Mouse (Mus musculus) megakaryocyte, adult 5-6 weeks (primary cell): ENCODE data around the gene Ggta1. TPM values are rescaled to one million over a fixed set of nuclear protein-coding genes. Genes with fewer than 3 reads are reported as not detected.

Source experiments
- ATAC-seq: 2 replicates; pipeline ENCODE4 v1.8.0; 2016; ENCODE audit warnings: mild to moderate bottlenecking, inconsistent platforms; ENCODE audit not compliant: poor library complexity, severe bottlenecking
- total RNA-seq, 2 experiments: library from RNA; stranded (forward) in 1 of 2; stranded (reverse) in 1 of 2; fragments of 153-499, 151-499 nt in 1 of 2; fragments of 221-1000, 200-1000 nt in 1 of 2; gene quantifications; 2 replicates each; pipeline versions ENCODE4 v1.2.3 to v1.2.4; 2015 to 2017

Ggta1 gene
- total RNA-seq, 2 experiments from 2014 or later, result 41.7 to 71.2 TPM

- ATAC-seq, result no peak
These were observed 53.6 kb downstream of the Ggta1 start for GRCm38 (mm10) chr2:35409466-35409865.

DNA sequence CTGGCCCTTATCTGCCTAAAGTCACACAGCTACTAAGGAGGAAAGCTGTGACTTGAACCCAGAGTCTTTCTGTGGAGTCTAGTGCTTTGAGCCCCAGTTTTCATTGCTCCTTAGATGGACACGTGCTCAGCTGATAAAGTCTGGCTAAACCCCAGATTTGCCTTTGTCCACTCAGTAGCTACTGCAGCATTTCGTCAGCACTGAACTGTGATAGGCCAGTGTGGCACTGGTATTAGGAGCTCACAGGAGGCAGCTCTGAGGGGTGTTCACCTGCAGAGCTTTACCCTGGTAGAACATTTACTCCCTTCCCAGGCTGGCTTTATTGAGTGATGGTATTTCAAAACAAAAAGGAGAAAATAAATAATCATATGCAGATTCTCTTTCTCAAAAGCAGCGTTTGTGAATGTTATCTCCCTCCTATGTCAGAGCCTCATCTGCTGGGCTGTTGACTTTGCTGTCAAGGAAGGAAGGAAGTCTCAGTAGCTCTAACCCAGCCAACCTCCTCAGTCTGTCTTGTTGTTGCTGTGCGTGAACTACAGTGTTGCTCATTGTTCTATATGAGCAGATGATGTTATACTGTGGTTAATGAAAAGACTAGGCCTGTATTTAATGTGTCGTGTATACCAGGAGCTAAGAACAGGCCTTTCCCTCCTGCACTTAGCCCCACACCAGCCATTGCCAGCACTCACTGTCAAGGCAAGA is 54.5 kb downstream of the Ggta1 start:
- no peak for ATAC-seq

GRCm38 (mm10) chr2:35407878-35408277 is 55.2 kb downstream of the Ggta1 start:
- no peak for ATAC-seq

- no peak for ATAC-seq
These were observed 55.8 kb downstream of the Ggta1 start for GRCm38 (mm10) chr2:35407266-35407665.

GRCm38 (mm10) chr2:35406611-35407010 is 56.4 kb downstream of the Ggta1 start:
- ATAC-seq, result no peak

GRCm38 (mm10) chr2:35402391-35402790 is 60.6 kb downstream of the Ggta1 start:
- no peak for ATAC-seq

- no peak for ATAC-seq
These were observed 62.3 kb downstream of the Ggta1 start for GRCm38 (mm10) chr2:35400739-35401138.

DNA sequence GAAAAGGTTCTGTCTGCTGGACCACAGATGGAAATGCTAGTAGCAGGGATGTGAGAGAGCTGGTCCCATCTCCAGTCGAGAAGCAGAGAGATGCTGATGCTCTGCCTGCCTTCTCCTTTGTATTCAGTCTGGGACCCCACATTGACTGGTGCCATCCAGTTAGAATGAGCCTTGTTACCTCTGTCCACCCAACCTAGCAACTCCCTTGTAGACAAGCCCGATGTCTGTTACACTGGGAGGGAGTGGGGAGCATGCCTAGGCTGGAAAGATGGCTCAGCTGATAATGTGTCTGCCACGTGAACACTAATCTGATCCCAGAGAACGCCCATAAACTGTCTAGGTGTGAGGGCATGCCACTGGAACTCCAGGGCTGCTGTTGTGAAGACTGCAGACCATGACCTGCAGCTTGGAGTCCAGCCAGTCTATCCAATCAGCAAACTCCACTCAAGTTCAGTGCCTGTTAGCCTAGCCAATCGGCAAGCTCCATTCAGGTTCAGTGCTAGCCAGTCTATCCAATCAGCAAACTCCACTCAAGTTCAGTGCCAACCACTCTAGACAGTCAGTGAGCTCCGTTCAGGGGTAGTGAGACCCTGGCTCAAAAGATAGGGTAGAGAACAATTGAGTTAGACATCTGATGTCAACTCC is 64.7 kb downstream of the Ggta1 start:
- ATAC-seq, result no peak

DNA sequence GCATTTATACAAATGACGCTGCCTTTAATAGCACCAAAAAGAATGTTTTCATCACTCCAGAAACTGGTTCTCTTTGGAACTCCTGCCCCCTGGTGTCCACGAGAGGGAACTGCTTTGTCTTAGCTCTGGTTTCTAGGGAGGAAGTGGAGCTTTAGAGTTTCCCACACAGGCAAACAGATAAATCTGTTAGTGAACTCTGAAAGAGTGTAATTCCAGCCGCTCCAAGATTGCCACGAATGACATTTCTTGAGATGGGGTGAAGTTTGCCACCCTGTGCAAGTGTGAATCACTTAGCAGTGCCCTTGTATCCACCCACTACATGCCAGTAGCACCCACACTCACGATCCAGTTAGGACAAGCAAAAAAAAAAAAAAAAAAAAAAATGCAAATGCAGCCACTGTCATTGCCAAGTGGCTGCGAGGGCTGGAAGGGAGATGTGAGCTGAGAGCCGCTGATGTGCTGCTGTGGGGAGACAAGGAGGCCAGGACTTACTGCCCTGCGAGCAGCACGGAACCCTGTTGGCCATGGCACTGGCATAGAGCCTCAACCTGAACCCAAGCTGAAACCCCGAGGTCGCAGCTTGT is 65.3 kb downstream of the Ggta1 start:
- peak; percentile 88 for ATAC-seq

GRCm38 (mm10) chr2:35397096-35397495 is 65.9 kb downstream of the Ggta1 start, which contains the start of gene 4930402F06Rik:
Gene 4930402F06Rik (minus strand): TSS chr2:35397175.
- no peak for ATAC-seq

- no peak for ATAC-seq
These were observed 77.6 kb downstream of the Ggta1 start for GRCm38 (mm10) chr2:35385441-35385871.

GRCm38 (mm10) chr2:35379306-35379705 is 83.7 kb downstream of the Ggta1 start:
- no peak for ATAC-seq

DNA sequence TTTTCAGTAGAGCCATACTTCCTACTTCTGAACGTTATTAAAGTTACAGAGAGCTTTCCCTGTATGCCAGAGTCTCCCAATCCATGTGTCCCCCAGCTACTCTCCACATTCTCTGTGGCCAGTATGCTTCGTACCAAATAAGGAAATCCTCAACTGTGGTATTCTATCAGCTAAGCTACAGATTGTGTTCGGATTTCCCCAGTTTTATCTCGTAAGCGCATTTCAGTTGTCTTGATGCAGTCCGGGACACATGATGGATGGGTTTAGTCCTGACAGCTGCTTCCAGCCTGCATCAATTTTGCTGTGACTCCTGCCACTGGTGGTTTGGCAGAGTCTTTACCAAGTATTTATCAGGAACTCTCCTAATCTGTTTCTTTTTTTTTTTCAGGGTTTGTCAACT is 85.4 kb downstream of the Ggta1 start:
- ATAC-seq, result no peak

- peak; percentile 62; the same call in 1 of the 2 replicates for ATAC-seq
These were observed 90.0 kb downstream of the Ggta1 start for GRCm38 (mm10) chr2:35373003-35373402.

GRCm38 (mm10) chr2:35370686-35371085 is 92.3 kb downstream of the Ggta1 start:
- no peak for ATAC-seq

DNA sequence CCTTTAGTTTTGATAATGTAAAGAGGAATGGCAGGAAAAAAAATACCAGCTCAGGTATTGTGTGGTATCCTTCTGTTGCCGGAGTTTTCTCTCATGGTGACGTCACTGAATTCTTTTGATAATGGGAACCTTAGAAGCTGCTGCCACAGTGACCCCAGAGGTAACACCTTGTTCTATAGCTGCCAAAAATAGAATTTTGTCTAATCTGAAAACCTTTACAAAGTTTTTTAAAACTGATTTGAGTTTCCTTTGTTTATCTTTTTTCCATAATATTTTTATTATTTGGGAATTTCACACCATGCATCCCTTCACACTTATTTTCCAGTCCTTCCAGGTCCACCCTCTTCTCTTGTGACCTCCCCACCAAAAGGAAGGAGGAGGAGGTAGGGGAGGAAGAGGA is 95.4 kb downstream of the Ggta1 start, which contains the start of gene 4930568D16Rik:
Gene 4930568D16Rik, minus strand, starts transcription at position 101 of the 400 bp plus-strand sequence.
- no peak for ATAC-seq

Other genes with a start within 250 kb of the Ggta1 start
- gene Gsn, start 206.9 kb downstream of the Ggta1 start, total RNA-seq (2015), result 54.1 and 69.6 TPM in 2 replicates
- gene Gsn, start 206.9 kb downstream of the Ggta1 start, total RNA-seq (2017), result 90.9 and 98.1 TPM in 2 replicates
- gene Stom, start 126.3 kb downstream of the Ggta1 start, total RNA-seq (2015), result 77.7 and 90.3 TPM in 2 replicates
- gene Stom, start 126.3 kb downstream of the Ggta1 start, total RNA-seq (2017), result 155 and 165 TPM in 2 replicates
- not detected in 2 replicates for gene 4930568D16Rik, start 95.5 kb downstream of the Ggta1 start, total RNA-seq (2015)
- not detected in 2 replicates for gene 4930568D16Rik, start 95.5 kb downstream of the Ggta1 start, total RNA-seq (2017)
- not detected in 2 replicates for gene 4930402F06Rik, start 66.1 kb downstream of the Ggta1 start, total RNA-seq (2015)
- not detected in 2 replicates for gene 4930402F06Rik, start 66.1 kb downstream of the Ggta1 start, total RNA-seq (2017)
- 3.7 and 4.9 TPM in 2 replicates for gene Dab2ip, start 95.0 kb upstream of the Ggta1 start, total RNA-seq (2015)
- 2.1 and 2.7 TPM in 2 replicates for gene Dab2ip, start 95.0 kb upstream of the Ggta1 start, total RNA-seq (2017)